Mouse (Mus musculus) E14TG2a.4 (cell line): ENCODE measurements around the gene Ppa1.
A peak's percentile ranks its signal among the peaks of the same experiment; 100 is the strongest.

Experiments
- CTCF ChIP-seq: conservative IDR thresholded peaks from 2 replicates; pipeline ENCODE4 v1.5.1; 2014; ENCODE audit warnings: low read length
- NANOG ChIP-seq: IDR thresholded peaks from 2 replicates; pipeline ENCODE4 v1.6.1; 2014; ENCODE audit warnings: borderline replicate concordance, low read length, mixed read lengths
- POU5F1 ChIP-seq: IDR thresholded peaks from 2 replicates; pipeline ENCODE4 v1.6.1; 2014; ENCODE audit warnings: low read length, borderline replicate concordance

DNA sequence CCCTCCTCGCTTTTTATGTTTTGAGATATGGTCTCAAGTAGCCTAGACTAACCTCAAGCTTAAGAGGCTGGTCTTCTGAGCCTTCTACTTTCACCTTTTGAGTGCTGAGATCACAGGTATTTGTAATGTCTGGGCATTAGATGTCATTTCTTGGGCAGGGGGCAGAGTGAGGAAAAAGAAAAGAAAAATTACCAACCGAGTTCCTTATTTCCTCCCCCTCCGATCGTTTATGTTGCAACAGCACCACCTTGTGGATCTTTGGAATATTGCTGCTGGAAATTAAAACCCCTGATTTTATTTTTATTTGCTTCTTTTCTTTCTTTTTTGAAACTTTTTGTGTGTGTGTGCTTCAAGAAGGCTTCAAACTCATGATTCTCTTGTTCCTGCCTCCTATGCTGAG lies 9.6 kb downstream of the Ppa1 start:
- peak; percentile 97 for TF ChIP-seq CTCF
- TF ChIP-seq POU5F1, result no peak
- no peak for TF ChIP-seq NANOG
